Mouse (Mus musculus) hindbrain, embryonic 10.5 days (tissue): ENCODE measurements around the gene Proca1. TPM values are rescaled to one million over a fixed set of nuclear protein-coding genes. Genes with fewer than 3 reads are reported as not detected.

ENCODE experiments used
- DNase-seq: peaks from one replicate; pipeline ENCODE4 v3.0.0-alpha.2; 2017; ENCODE audit warnings: low spot score
- H3K27ac ChIP-seq: fragments of 300-500 bp; sonication (generic); 2 replicates; pipeline ENCODE4 v1.5.1; 2016; ENCODE audit warnings: mild to moderate bottlenecking, moderate library complexity
- H3K27me3 ChIP-seq: fragments of 300-500 bp; sonication (generic); 2 replicates; pipeline ENCODE4 v1.6.1; 2016; ENCODE audit warnings: mild to moderate bottlenecking; ENCODE audit not compliant: poor library complexity, insufficient read depth, severe bottlenecking
- H3K36me3 ChIP-seq: fragments of 300-500 bp; sonication (generic); 2 replicates; pipeline ENCODE4 v1.6.1; 2016; ENCODE audit warnings: mild to moderate bottlenecking, moderate library complexity
- H3K4me1 ChIP-seq: fragments of 300-500 bp; sonication (generic); replicated peaks from 2 replicates; pipeline ENCODE4 v1.6.1; 2016; ENCODE audit warnings: mild to moderate bottlenecking
- H3K4me3 ChIP-seq: fragments of 300-500 bp; sonication (generic); 2 replicates; pipeline ENCODE4 v1.5.1; 2016; ENCODE audit warnings: mild to moderate bottlenecking, moderate library complexity
- H3K9me3 ChIP-seq: fragments of 300-500 bp; sonication (generic); 2 replicates; pipeline ENCODE4 v1.6.1; 2016; ENCODE audit warnings: mild to moderate bottlenecking, moderate library complexity
- WGBS: fragments of 180-500 bp; shearing (Covaris S2); methylation state at CpG from one replicate; pipeline ENCODE4 v1.1.7; 2016; 5-methylcytosine and 5-hydroxymethylcytosine counted together
- polyA plus RNA-seq: library from polyadenylated mRNA; unstranded; fragments of >200 nt; fragmentation: Nextera tagmentation; extraction: Ambion mirVana; gene quantifications from 2 replicates; pipeline ENCODE4 v1.2.1, GENCODE M21; 2016

Gene Proca1
- polyA plus RNA-seq, 1 experiment from 2014 or later = 1.6 TPM

- Histone ChIP-seq H3K9me3 (no peaks in the 10 kb centered on the region), H3K27me3 (0 out of 2 replicates have a peak, but pooled peaks cover 3% of the 10 kb centered on the region), H3K4me1 (peaks cover 40% of the 10 kb centered on the region), H3K4me3 (peak overlapping the region; percentile 73), H3K27ac (peak overlapping the region; percentile 98), H3K36me3 (peaks cover 37% of the 10 kb centered on the region)
- WGBS = 66% methylated on average over 6 of the region's 6 CpGs
- DNase-seq = no peak
These were observed 3.2 kb upstream of the Proca1 start for GRCm38 (mm10) chr11:78190041-78190440.

GRCm38 (mm10) chr11:78194411-78195100, 1.4 kb downstream of the Proca1 start:
- Histone ChIP-seq H3K9me3 (no peaks in the 10 kb centered on the region), H3K4me3 (peak overlapping the region; percentile 57), H3K27me3 (0 out of 2 replicates have a peak, but pooled peaks cover 3% of the 10 kb centered on the region), H3K4me1 (peaks cover 27% of the 10 kb centered on the region), H3K27ac (peak overlapping the region; percentile 77), H3K36me3 (peaks cover 37% of the 10 kb centered on the region)
- peak; percentile 79 for DNase-seq
- WGBS = 2% methylated on average over 30 of the region's 30 CpGs

DNA sequence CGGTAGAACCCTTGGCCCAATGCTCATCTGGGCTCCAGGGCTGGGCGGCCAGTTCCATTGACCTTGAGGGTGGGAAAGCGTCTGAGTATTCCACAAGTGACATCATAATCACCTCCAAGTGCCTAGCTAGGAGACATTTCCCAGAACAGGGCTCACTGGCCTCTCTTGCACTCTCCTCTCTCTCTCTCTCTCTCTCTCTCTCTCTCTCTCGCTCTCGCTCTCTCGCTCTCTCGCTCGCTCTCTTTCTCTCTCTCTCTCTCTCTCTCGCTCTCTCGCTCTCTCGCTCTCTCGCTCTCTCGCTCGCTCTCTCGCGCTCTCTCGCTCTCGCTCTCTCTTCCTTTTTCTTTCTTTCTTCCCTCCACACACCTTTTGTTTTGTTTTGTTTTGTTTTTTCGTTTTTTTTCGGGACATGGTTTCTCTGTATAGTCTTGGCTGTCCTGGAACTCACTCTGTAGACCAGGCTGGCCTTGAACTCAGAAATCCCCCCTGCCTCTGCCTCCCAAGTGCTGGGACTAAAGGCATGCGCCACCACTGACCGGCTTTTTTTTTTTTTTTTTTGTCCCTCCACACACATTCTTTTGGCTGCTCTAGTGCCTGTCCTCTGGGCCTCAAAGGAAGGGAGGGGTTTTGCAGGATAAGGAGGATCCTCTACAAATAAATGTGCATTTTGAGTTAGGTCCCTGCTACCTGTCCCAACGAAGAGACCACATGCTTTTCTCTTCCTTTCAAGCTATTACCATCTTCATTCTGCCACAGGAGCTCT, 2.1 kb downstream of the Proca1 start:
- no peaks in the 10 kb centered on the region for H3K9me3 ChIP-seq
- peak overlapping the region; percentile 77 for H3K27ac ChIP-seq
- peak overlapping the region; percentile 57 for H3K4me3 ChIP-seq
- 63% methylated on average over 23 of the region's 23 CpGs for WGBS
- H3K4me1 ChIP-seq = peaks cover 20% of the 10 kb centered on the region
- no peak for DNase-seq
- peaks cover 35% of the 10 kb centered on the region for H3K36me3 ChIP-seq
- 0 out of 2 replicates have a peak, but pooled peaks cover 3% of the 10 kb centered on the region for H3K27me3 ChIP-seq

DNA sequence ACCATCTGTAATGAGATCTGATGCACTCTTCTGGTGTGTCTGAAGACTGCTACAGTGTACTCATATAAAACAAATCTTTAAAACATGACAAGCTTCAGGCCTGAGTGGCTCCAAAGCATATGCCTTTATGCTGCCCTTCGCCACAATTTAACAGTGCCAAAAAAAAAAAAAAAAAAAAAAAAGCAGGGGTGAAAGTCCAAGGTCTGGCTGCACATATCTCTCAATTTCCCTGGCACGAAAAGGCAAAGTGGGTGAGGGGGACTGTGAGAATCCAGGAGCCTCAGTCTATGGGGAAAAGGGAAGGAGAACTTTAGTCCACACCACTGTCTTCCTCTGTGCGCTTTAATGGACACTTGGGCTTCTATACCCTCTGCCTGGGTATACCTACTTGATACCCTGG, 9.2 kb downstream of the Proca1 start:
- DNase-seq = no peak
- 91% methylated on average over 3 of the region's 3 CpGs for WGBS
- Histone ChIP-seq H3K9me3 (no peaks in the 10 kb centered on the region), H3K27me3 (no peaks in the 10 kb centered on the region), H3K36me3 (peaks cover 48% of the 10 kb centered on the region), H3K27ac (no peak overlapping the region), H3K4me1 (peaks cover 16% of the 10 kb centered on the region), H3K4me3 (no peak overlapping the region)

DNA sequence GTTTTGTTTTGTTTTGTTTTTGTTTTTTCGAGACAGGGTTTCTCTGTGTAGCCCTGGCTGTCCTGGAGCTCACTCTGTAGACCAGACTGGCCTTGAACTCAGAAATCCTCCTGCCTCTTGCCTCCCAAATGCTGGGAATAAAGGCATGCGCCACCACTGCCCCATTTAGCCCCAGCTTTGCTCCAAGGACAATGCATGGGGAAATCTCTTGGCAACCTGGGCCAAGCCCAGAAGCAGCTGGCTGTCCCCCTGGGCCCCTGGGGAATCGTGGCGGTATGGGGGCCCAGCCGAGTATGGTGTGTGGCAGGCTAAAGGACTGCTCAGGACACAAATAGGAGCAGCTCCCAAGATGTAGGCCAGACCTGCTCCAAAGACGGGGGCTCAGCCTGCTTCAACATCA, 11.1 kb downstream of the Proca1 start:
- Histone ChIP-seq H3K27ac (no peak overlapping the region), H3K9me3 (no peaks in the 10 kb centered on the region), H3K27me3 (no peaks in the 10 kb centered on the region), H3K4me3 (no peak overlapping the region), H3K4me1 (peaks cover 16% of the 10 kb centered on the region), H3K36me3 (peaks cover 68% of the 10 kb centered on the region)
- WGBS = 84% methylated on average over 6 of the region's 6 CpGs
- no peak for DNase-seq

DNA sequence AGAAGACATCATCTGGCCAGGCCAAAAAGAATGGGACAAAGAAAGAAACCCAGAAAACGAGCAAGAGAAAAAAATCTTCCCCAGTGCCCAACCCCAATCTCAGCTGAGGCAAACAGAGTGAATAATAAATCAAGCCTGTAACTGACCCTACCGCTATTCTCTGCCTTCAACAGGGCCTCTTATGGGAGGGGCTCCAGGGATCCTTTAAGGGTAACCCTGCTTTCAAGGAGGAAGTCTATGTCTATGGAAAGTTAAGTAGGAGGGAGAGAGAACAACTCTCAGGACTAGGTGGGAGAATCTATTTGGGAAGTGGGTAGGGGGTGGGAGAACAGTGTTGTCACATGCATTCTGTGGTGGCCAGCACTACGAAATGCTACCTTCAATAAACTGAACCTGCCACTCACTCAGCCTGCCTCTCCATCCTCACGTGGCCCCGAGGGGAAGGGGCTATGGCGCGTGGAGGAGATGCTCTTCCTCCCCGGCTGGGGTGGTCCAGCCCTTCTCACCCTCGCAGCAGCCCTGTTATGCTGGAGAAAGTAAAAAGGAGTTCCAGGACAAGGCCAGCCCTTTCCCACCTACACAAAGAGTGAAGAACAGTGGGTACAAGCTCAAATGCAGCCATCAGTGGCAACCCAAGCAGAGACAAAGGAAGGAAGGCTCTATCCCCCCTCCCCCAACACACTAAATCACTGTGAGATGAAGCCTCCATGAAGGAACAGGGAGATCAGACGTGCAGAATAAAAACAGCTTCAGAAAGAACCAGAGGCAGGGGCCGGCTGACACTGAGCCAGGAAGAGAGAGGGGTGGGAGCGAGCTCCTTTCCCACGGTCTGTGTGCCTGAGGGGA, 12.4 kb downstream of the Proca1 start:
- no peaks in the 10 kb centered on the region for H3K27me3 ChIP-seq
- H3K36me3 ChIP-seq = peaks cover 81% of the 10 kb centered on the region
- DNase-seq = no peak
- H3K4me1 ChIP-seq = peaks cover 16% of the 10 kb centered on the region
- WGBS = 76% methylated on average over 13 of the region's 13 CpGs
- no peak overlapping the region for H3K4me3 ChIP-seq
- peak overlapping the region; percentile 66 for H3K27ac ChIP-seq
- no peaks in the 10 kb centered on the region for H3K9me3 ChIP-seq

DNA sequence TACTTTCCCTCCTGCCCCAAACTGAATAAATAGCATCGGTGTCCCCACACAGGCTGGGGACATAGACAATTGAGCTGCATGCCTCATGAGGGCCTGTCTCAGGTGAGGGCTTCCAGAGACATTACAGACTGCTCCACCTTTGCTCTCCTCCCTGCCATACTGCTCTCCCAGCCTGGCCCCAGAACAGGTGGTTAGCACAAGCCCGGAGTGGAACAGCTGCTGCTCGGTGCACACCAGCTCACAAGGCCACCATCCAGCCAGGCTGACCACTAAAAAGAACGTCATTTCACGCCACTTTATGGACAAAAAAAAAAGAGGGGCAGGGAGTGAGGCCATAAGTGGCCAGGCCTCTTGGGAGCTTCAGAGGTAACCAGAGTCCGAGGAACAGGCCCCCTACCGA, 14.0 kb downstream of the Proca1 start:
- WGBS = 78% methylated on average over 7 of the region's 7 CpGs
- H3K36me3 ChIP-seq = peaks cover 93% of the 10 kb centered on the region
- H3K27ac ChIP-seq = no peak overlapping the region

GRCm38 (mm10) chr11:78209886-78210285, 16.7 kb downstream of the Proca1 start:
- 85% methylated on average over 6 of the region's 6 CpGs for WGBS
- no peaks in the 10 kb centered on the region for H3K27me3 ChIP-seq
- H3K9me3 ChIP-seq = no peaks in the 10 kb centered on the region
- DNase-seq = no peak
- no peak overlapping the region for H3K4me3 ChIP-seq
- peaks cover 12% of the 10 kb centered on the region for H3K4me1 ChIP-seq
- H3K27ac ChIP-seq = no peak overlapping the region
- peaks cover 100% of the 10 kb centered on the region for H3K36me3 ChIP-seq

More for the DNA sequence above, 14.0 kb downstream of the Proca1 start:
- no peak for DNase-seq
- no peak overlapping the region for H3K4me3 ChIP-seq
- H3K27me3 ChIP-seq = no peaks in the 10 kb centered on the region
- peaks cover 16% of the 10 kb centered on the region for H3K4me1 ChIP-seq
- no peaks in the 10 kb centered on the region for H3K9me3 ChIP-seq

- H3K4me3 ChIP-seq = no peak overlapping the region
- no peaks in the 10 kb centered on the region for H3K27me3 ChIP-seq
- no peak for DNase-seq
- H3K9me3 ChIP-seq = no peaks in the 10 kb centered on the region
- H3K36me3 ChIP-seq = peaks cover 100% of the 10 kb centered on the region
- H3K27ac ChIP-seq = no peak overlapping the region
- WGBS = 72% methylated on average over 7 of the region's 7 CpGs
- H3K4me1 ChIP-seq = peaks cover 9% of the 10 kb centered on the region
These were observed 17.4 kb downstream of the Proca1 start for GRCm38 (mm10) chr11:78210615-78211014.

- WGBS = 94% methylated on average over 5 of the region's 5 CpGs
- Histone ChIP-seq H3K27ac (no peak overlapping the region), H3K4me1 (0 out of 2 replicates have a peak, but pooled peaks cover 4% of the 10 kb centered on the region), H3K9me3 (no peaks in the 10 kb centered on the region), H3K4me3 (no peak overlapping the region), H3K27me3 (no peaks in the 10 kb centered on the region), H3K36me3 (peaks cover 100% of the 10 kb centered on the region)
- no peak for DNase-seq
These were observed 18.3 kb downstream of the Proca1 start for GRCm38 (mm10) chr11:78211513-78211912.

- WGBS = 93% methylated on average over 14 of the region's 14 CpGs
- H3K27me3 ChIP-seq = no peaks in the 10 kb centered on the region
- peaks cover 100% of the 10 kb centered on the region for H3K36me3 ChIP-seq
- no peaks in the 10 kb centered on the region for H3K4me1 ChIP-seq
- no peaks in the 10 kb centered on the region for H3K9me3 ChIP-seq
- no peak for DNase-seq
- H3K27ac ChIP-seq = no peak overlapping the region
- no peak overlapping the region for H3K4me3 ChIP-seq
These were observed 20.1 kb downstream of the Proca1 start for GRCm38 (mm10) chr11:78213086-78213817.

DNA sequence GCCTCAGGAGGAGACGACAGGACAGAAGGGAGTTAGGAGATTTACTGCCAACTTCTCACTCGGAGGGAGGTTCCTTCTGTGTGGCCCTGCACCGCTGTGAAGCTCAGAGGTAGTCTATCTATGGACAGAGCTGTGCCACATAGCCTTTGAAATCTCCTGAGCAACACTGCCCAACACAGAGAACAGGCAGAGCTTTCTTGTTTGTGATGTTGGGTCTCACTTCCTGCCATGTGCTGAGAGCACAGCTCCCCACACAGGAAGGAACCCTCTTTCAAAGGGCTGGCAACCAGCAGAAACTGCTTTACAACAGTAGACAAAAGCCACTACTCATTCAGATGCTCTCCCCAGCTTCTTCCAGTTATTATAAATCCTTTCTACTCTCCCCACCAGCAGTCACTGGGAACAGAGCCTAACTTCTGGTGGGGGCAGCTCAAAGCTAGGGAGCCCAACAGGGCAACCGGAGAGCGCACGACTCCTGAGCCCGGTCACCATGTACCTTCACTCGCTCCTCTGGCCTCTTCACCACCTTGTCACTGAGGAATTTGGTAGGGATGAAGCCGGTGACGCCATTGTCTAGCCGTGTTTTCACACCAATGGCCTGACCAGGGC, 22.6 kb downstream of the Proca1 start:
- no peak for DNase-seq
- no peaks in the 10 kb centered on the region for H3K9me3 ChIP-seq
- WGBS = 93% methylated on average over 11 of the region's 11 CpGs
- peaks cover 100% of the 10 kb centered on the region for H3K36me3 ChIP-seq
- H3K27ac ChIP-seq = no peak overlapping the region
- no peaks in the 10 kb centered on the region for H3K4me1 ChIP-seq
- H3K4me3 ChIP-seq = no peak overlapping the region
- H3K27me3 ChIP-seq = no peaks in the 10 kb centered on the region
